Mouse (Mus musculus): ENCODE data around the gene Acot7.

The Acot7 gene

DNA sequence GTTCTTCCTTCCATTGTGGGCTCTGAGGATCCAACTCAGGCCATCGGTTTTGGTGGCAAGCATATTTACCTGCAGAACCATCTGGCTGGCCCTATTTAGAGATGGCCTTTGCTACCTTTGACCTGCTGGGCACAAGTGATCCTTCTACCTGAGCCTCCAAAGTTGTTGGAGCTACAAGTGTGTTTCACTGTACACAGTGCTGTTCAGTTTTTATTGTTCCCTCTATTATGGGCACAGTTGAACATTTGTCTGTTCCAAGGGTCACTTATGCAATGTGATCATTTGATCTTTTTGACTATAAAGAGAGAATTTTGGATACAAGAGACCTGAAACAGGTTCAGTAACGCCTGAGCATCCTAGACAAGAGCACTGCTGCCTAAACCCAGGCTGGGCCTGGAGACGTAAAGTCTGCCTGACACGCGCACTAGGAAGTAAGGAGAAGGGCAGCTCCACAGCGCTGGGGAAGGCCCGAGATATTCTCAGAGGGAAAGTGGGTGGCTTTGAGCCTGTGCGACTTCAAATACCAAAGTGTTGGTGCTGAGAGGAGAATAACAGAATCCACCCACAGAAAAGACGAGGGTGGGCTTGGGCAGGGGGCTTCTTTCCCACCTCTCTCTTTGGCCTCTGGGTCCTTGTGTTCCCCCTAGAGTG lies 65.4 kb downstream of the Acot7 start:
- no peak for DNase-seq (ENCODE audit: low spot score in 2 of 2)

DNA sequence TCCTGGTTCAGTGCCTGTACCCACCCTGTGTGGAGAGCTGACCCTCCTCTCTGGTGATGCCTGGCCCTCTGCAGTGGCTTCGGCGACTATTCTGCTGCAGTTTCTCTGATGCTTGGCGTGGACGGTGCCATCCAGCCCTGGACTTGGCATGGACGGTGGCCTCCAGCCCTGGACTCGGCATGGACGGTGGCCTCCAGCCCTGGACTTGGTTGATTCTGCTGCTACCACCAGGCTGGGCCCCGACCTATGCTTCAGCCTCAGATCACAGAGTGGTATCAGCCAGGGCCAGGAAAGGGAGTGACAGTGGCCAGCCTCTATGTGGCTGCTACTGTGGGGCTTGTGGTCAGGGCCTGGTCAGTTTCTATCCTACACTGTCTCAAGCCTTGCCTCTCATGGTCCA lies 66.0 kb downstream of the Acot7 start:
- no peak for DNase-seq (ENCODE audit: low spot score in 2 of 2)

DNA sequence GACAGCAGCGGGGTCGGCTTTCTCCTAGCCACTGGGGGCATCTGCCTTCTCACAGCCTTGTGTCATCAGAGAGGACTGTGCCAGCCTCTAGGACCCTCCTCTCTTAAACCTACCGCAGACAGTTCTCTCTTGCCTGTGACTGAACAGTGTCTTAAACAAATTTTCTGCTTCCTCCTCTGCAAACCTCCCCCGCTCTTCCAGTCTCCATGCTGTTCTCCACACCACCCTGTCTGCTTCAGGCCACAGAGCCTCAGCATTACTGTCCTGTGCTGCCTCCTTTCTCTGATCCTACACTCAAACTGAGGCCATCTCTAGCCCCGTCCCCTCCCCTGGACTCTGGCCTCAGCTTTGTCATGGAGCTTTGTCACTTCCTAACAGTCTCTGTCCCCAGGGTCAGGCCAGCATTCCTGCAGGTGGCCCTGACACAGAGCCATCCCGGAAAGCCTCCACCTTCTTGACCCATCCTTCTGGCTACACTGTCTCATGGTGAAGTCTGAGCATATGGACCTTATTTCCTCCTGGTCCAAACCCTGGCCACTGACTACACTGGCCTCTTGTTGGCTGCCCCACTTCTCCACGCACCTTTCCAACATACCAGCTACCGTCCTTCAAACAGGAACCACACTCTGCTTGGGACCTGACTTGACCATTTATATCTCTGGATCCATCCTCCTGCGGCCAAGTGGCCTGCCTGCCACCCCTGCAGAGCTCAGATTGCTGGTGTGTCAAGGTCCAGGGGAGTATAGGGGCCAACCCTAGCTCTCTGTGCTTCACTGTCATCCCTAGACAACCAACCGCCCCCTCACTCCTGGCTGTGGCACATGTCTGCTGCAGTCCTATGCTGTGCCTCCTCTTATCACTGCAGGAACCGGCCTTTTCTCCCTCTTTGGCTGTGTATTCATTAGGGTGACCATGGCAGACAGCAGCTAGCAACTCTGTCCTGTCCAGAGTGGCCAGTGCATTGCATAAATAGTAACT lies 66.9 kb downstream of the Acot7 start:
- DNase-seq (ENCODE audit: low spot score in 2 of 2) = no peak

DNA sequence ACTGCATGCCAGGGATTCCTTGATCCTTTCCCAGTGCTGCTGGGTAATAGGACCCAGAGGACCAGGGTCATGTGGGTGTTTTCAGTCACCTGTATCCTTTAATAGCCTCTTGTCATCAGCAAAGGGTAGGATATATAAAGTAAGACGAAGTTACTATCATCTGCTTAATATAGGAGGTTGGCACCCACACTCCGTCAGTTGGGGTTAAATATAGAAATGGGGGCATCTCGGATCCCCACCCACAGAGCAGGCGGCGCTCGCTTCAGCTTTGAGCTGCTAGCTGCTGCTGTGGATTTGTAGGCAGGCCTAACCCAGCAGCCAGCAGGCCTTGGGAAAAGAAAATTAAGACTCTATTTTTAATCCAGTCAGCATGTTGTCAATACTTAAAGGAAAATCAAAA lies 68.1 kb downstream of the Acot7 start:
- DNase-seq (ENCODE audit: low spot score in 2 of 2) = no peak

DNA sequence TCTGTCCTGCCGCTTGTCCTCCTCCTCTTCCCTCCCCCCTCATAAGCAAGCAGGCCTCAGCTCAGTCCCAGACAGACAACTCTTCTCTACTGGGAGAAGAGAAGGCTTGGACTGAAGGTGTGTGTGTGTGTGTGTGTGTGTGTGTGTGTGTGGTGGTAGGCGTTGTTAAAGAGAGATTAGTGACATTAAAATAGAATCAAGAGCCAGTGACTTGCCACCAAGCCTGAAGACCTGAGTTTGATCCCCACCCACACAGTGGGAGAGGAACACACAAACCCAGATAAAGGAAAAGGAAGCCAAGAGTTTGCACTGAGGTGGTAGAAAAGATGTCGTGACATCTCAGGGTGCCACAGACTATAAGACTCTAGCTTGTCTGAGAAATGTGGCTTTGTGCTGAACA lies 69.3 kb downstream of the Acot7 start:
- no peak for DNase-seq (ENCODE audit: low spot score in 2 of 2)

DNA sequence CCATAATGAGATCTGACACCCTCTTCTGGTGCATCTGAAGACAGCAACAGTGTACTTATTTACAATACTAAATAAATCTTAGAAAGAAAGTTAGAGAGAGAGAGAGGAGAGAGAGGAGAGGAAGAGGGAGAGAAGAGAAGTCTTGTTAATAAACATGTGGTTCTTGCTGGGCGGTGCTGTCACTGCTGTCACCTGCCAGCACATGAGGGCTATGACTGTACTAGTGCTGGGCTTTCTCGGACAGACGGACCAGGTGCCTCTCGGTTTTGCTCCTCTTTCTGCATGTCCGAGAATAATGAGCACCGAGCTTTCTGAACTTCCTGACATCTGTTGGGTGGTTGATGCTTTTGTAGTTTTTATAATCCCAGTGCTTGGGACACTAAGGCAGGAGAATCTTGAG lies 72.7 kb downstream of the Acot7 start:
- no peak for DNase-seq (ENCODE audit: low spot score in 2 of 2)

DNA sequence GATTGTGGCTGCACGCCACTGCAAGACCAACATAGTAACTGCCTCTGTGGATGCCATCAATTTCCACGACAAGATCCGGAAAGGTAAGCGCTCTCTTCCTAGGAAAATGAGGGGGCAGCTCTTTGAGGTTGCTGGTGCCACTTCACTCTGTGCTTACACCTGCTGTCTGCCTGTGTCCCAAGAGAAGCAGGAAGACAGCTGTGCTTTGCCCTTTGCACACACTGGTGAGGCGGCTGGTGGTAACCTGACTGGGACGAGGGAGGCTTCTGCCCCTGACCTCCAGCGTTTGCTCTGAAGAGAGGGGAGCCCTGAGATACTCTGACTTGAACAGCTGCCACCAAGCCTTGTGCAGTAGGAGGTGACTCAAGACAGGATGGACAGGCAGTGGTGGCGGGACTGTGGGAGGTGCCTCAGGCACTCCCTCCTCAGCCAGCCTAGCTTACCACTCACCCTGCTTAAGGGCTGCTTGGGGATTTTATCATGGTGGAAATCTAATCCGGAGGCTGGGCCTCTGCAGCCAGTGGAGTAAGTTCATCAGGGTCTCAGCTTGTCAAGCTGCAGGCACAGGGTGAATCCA lies 75.3 kb downstream of the Acot7 start:
- no peak for DNase-seq (ENCODE audit: low spot score in 2 of 2)

DNA sequence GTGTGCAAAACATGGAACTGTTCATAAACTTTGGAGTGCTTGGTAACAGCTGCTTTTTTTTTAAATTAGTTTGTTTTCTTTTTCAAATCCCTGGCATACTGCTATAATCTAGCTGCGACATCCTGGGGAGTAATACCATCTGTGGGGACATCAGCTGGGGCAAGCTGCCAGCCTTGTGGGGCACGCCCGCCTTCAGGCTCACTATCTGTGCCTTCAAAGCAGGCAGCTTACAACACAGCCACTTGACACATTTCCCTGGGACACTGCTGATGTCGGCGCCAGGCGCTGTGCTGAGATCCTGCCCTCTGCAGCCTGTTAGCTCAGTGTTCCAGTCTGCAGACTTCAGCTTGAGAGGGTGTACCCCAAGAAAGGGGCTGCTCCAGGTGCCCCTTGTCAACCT lies 79.1 kb downstream of the Acot7 start:
- DNase-seq (ENCODE audit: low spot score in 2 of 2) = peak; percentile 31 to 81

DNA sequence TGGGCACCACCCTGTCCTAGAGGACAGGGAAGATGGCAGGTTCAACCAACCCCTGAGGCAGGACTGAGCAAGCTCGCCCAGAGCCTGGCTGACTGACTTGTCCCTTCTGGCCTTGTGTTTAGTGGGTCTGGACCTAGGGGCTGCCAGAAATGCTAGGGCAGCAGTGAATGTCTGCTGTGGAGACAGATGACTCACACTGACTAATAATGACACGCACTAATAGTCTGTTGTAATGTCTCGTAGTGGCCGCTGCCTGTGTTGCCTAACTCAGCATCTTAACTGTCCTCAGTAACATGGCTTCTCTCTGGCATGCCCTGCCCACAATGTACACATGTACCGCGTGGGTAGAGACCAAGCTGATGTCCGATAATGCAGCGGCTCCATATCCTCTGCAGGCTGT lies 82.5 kb downstream of the Acot7 start:
- DNase-seq (ENCODE audit: low spot score in 2 of 2) = no peak

DNA sequence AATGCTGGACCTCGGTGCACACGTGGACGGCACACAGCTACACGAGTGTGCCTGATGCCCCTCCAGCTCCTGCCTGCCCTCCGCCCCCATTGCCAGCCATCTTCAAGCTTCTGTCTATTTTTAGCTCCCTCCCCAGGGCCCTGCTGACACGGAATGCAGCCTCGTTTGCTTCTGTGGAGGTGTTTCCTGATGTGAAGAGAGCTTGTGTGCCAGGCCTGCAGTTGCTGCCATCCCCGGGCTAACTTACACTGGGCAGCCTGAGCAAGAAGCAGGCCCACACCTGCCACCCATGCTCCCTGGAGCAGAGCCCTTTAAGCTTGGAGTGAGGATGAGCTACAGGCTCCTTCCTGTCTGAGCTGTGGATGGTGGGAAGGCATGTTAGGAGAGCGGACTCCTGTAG lies 84.3 kb downstream of the Acot7 start:
- DNase-seq (ENCODE audit: low spot score in 2 of 2) = no peak

DNA sequence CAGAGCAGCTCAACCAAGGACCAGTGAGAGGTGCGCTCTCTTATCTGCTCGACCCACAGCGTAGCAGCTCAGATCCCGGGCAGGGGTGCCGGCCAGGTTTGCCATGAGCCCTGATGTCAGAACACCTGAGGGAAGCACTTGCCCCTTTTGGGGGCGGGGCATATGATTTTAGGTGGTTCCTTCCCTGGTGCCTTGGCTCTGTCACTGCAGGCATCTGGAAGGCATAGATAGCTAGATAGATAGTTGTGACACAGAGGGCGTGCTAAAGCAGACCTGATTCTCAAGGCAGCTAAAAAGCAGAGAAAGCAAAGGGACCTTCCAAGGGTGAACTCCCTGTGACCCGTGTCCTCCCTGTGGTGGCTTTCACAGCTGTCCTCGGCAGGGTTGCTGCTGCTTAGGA lies 85.2 kb downstream of the Acot7 start:
- no peak for DNase-seq (ENCODE audit: low spot score in 2 of 2)

DNA sequence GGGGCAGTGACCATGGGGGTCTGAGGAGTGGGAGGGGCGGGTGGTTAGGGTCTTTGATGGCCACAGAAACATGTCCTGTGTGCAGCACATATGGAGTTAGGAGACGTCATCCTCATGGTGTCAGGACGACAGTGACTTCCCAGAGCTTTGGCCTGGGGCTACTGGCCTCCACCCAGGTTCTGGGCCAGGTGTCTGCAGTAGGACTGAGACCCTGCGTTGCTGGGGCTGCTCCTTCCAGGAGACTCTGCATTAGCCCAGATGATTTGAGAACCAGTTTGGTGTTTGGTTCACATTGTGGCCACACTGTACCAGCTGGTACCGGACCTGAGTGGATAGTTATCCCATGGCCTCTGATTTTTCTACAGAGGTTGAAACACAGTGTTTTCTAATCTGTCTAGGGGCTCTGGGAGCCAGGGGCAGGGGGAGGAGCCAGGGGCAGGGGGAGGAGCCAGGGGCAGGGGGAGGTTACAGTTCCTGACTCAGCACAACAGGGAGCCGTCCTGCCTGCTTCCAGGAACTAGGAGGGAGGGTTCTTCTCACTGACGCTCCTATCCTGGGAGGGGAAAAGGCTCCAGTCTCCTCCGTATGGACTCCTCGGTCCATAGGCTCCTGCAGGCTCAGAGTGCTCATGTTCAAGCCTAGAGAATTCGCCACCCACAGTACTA lies 85.7 kb downstream of the Acot7 start:
- DNase-seq (ENCODE audit: low spot score in 2 of 2) = no peak

DNA sequence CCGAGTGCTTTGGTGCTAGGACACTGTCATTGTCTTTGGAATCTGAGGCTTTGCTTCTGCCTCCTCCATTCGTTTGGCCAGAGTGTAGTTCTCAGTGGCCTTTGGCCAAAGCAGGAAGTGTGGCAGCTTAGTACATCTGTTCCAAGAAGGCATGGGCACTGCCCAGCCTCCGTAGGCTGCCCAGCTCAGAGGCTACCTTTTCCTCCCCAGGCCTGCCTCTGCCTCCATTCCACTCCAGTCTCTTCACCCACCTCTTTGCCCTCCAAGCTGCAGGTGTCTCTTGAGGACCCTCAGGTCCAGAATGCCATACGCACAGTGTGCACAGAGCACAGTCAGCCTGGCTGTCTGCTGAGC lies 86.2 kb downstream of the Acot7 start:
- DNase-seq (ENCODE audit: low spot score in 2 of 2) = no peak

DNA sequence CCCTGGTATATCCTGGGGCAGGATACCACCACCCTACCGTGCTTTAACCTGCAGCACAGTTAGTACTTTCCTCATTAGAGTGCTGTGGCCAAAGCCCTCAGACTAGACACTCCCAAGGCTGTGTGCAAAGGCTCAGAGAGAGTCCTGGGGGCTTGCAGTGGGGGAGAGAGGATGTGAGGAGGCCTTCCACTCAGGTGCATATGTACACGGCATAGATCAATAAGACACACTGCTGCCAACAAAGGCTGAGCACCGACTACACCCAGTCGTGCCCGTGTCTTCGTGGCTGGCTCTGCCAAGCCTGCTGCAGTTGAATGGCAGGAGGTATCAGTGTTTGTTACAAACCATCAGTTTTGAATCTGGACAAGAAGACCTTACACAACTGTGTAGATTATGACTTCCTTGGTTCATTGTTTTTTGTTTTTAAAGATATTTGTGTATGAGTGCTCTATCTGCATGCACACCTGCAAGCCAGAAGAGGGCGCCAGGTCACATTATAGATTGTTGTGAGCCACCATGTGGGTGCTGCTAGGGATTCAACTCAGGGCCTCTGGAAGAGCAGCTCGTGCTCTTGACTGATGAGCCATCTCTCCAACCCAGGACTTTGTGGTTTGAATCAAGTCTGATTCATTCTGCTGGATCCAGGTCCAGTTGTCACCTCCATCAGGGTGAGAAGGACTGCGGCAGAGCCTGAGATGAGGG lies 87.1 kb downstream of the Acot7 start:
- peak in 1 of 2 experiments; percentile 47 for DNase-seq (ENCODE audit: low spot score in 2 of 2)

DNA sequence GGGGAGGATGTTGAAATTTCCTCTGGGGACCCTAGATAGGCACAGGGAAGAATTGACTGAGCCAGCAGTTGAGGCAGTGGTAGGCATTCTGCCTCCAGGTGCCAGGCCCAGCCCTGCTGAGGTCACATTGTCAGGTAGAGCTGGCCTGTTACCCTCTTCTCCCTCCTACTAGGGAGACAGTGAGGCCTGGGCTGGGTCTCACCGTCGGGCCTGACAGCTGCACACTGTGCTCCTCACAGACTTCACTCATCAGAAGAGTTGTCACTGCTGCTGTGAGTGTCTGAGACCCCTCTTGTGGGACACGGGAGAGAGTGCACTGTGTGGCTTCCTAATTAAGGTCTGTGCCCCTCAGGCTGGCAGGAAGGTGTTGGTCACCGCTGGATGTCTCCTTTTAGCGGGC lies 87.9 kb downstream of the Acot7 start:
- DNase-seq (ENCODE audit: low spot score in 2 of 2) = no peak

DNA sequence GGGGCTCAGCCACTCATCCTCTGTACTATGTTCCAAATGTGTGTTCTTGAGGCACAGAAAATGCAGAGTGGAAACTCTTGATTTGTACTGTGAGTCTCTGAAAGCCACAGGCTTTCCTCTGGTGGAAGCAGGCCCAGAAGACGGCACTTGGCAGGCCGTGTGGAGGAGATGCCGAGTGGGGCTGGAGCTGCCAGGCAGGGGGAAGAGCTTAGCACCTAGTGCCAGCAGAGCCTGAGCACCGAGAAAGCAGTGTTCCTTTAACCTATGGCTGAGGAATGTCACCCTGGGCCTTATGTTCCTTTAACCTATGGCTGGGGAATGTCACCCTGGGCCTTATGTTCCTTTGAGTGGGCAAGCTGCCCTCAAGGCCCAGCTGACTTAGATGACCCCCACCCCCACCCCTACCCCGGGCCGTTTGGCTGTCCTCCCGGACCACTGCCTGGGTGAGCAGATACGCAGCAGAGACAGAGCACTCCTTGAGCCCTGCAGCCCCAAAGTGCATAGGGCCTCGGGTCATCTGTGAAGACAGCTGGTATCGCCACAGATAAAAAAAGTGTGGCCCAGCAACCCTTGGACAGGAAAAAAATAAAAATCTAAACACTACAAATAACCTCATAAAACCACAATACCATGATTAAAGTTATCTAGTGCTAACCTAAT lies 88.4 kb downstream of the Acot7 start:
- DNase-seq (ENCODE audit: low spot score in 2 of 2) = no peak

DNA sequence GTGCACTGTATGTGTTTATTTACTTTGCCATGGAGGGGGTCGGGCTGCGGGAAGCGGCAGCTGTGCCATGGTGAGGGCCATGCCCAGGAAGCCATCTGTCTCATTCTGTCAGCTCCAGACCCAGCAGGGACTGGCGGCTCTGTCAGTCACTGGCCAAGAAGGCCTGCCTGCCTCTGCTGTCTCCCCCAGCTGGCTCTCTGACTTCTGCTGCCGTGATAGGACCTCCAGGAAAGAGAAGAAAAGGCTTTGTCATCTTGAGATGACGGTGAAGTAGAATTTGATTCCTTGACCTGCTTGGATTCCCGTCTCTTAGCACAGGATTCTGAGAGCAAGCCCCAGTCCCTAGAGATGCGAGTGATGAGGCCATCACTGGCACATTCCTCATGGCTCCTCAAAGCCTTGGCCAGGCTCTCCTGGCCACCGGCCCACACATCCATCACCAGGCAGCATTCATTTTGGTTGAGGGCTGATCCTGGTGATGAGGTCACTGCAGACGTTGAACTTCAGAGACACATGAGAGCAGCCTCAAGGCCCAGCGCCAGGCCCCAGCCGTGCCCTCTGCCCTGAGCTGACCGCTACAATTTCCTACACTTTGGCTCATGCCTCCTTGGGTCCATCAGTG lies 89.9 kb downstream of the Acot7 start:
- no peak for DNase-seq (ENCODE audit: low spot score in 2 of 2)

DNA sequence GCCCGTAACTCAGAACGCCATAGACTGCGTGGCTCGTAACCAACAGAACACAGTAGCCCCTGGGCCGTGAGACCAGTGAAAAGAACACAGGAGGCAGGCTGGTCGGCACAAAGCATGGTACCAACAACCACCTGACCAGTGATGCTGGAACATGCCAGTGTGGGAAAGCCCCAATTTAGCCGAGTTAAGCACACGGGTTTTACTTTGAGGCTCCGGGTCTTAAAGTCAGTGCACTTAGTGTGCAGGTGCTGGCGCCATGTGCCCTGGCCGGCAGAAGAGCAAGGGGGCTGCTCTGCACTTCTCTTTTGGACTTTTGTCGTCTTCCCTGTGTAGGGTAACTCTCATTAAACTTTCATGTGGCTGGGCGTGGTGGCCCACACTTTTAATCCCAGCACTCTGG lies 92.0 kb downstream of the Acot7 start:
- no peak for DNase-seq (ENCODE audit: low spot score in 2 of 2)

DNA sequence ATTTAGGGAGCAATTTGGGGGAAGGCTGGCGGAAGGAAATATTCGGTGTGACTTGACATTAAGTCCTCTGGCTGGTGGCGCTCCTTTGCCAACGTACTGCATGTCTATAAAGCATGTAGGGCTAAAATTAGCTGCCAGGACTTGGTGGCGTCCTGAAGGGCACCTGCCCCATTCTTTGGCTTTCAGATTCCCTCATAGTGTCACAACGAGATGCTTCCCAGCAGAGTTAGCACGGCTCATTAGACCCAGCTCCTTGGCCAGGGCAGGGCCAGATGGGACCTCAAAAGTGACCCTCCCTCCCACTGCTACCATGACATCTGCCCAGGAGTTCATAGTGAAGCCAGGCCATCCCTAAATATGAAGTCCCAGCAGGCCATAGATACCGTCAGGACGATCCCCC lies 92.7 kb downstream of the Acot7 start:
- no peak for DNase-seq (ENCODE audit: low spot score in 2 of 2)

DNA sequence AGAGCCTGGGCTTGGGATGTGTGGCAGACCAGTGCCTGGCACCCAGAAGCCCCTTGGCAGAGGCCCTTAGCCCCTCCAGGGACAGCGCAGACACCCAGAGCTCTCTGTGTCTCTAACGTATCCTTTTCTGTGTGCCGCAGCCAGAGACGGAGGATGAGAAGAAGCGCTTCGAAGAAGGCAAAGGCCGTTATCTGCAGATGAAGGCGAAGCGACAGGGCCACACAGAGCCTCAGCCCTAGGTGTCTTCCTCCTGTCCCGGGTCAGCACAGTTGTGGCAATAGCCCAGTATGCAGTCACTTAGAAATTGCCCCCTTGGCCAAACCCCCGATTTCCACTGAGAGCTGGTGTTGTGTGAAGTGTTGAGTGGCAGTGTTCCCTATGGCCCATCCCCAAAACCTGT lies 93.4 kb downstream of the Acot7 start:
- no peak for DNase-seq (ENCODE audit: low spot score in 2 of 2)

DNA sequence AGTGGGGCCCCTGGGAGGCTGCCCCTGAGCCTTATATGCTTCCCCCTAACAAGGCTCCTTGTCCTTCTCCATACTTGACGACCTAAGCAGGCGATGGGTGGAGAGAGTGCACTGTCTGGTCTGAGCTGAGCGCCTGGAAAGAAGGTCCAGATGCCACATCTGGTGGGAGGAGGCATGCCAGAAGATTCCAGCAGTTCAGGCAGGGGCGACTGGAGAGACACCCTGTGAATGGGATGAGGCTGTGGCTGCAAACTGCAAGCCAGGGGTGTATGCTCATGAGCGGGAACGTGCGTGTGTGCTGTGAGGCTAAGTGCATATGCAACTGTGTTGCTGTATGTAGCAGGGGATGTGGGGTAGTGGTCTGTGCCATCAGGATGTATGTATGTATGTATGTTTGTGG lies 94.1 kb downstream of the Acot7 start:
- no peak for DNase-seq (ENCODE audit: low spot score in 2 of 2)

Measured in spleen, postnatal 10 days (tissue).